Mouse (Mus musculus) E14TG2a.4 (cell line): ENCODE measurements around the gene Tmem229b.

Source experiments
- CTCF ChIP-seq: conservative IDR thresholded peaks from 2 replicates; pipeline ENCODE4 v1.5.1; 2014; ENCODE audit warnings: low read length
- POU5F1 ChIP-seq: IDR thresholded peaks from 2 replicates; pipeline ENCODE4 v1.6.1; 2014; ENCODE audit warnings: low read length, borderline replicate concordance

DNA sequence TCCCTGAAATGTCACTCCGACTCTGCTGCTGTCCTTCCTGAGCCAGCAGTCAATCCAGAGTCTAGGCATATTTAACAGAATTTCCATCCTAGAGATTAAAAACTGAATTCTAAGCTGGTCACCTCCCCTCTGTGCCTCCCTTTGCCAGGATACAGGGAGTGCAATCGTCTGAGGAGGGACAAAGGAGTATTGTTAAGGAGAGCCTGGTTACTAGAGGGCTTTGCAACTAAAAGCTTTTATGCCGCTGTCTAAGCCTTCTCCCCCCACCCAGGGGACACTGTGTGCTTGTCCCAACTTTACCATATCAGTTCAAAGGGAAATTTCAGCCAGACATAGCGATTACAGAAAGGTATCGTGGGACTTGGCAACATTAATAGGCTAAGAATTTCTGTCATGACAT lies 8.7 kb upstream of the Tmem229b start:
- TF ChIP-seq CTCF: no peak
- no peak for TF ChIP-seq POU5F1
